Mouse (Mus musculus) CH12.LX (cell line): ENCODE measurements at regions not wholly inside any gene's neighbourhood (a gene's known extent, or its start where the extent isn't known, plus 50 kb on each side); places are given as distances from the start of the nearest gene placed in this dataset.

Experiments used
- CHD2 ChIP-seq: IDR thresholded peaks from 2 replicates; pipeline ENCODE4 v1.6.1; 2011; ENCODE audit warnings: low read length, improper control_type of control experiment
- CTCF ChIP-seq, 2 experiments: IDR thresholded peaks in 1 of 2; conservative IDR thresholded peaks in 1 of 2; 2 replicates each; pipeline ENCODE4 v1.5.1; 2011 to 2012; ENCODE audit warnings: low read depth in 2 of 2, low read length in 2 of 2, improper control_type of control experiment in 1 of 2, inconsistent platforms in 1 of 2, mild to moderate bottlenecking in 1 of 2, moderate library complexity in 1 of 2
- E2F4 ChIP-seq: IDR thresholded peaks from 2 replicates; pipeline ENCODE4 v1.6.1; 2011; ENCODE audit warnings: low read depth, low read length, improper control_type of control experiment; ENCODE audit not compliant: insufficient replicate concordance
- HCFC1 ChIP-seq: IDR thresholded peaks from 2 replicates; pipeline ENCODE4 v1.6.1; 2012; ENCODE audit warnings: low read depth, mild to moderate bottlenecking, inconsistent platforms, low read length, improper control_type of control experiment
- KAT2A ChIP-seq: IDR thresholded peaks from 2 replicates; pipeline ENCODE4 v1.6.1; 2012; ENCODE audit warnings: low read length, improper control_type of control experiment, inconsistent platforms; ENCODE audit not compliant: insufficient replicate concordance
- MAX ChIP-seq: IDR thresholded peaks from 2 replicates; pipeline ENCODE4 v1.6.1; 2011; ENCODE audit warnings: low read length, improper control_type of control experiment
- MAZ ChIP-seq: IDR thresholded peaks from 2 replicates; pipeline ENCODE4 v1.6.1; 2012; ENCODE audit warnings: low read depth, mild to moderate bottlenecking, inconsistent platforms, low read length, improper control_type of control experiment, moderate library complexity
- POLR2A ChIP-seq: IDR thresholded peaks from 2 replicates; pipeline ENCODE4 v1.6.1; 2011; ENCODE audit warnings: low read depth, mild to moderate bottlenecking, improper control_type of control experiment, low read length
- POLR2AphosphoS2 ChIP-seq: IDR thresholded peaks from 2 replicates; pipeline ENCODE4 v1.6.1; 2011; ENCODE audit warnings: low read depth, low read length, improper control_type of control experiment
- TBP ChIP-seq: conservative IDR thresholded peaks from 2 replicates; pipeline ENCODE4 v1.6.1; 2011; ENCODE audit warnings: low read depth, low read length, improper control_type of control experiment
- TCF12 ChIP-seq: IDR thresholded peaks from 2 replicates; pipeline ENCODE4 v1.6.1; 2014; ENCODE audit warnings: low read depth, mild to moderate bottlenecking, inconsistent platforms, low read length, improper control_type of control experiment
- UBTF ChIP-seq: IDR thresholded peaks from 2 replicates; pipeline ENCODE4 v1.6.1; 2012; ENCODE audit warnings: low read depth, mild to moderate bottlenecking, inconsistent platforms, low read length, improper control_type of control experiment, moderate library complexity
- ZKSCAN1 ChIP-seq: IDR thresholded peaks from 2 replicates; pipeline ENCODE4 v1.6.1; 2012; ENCODE audit warnings: low read depth, inconsistent platforms, low read length, improper control_type of control experiment, borderline replicate concordance
- ZNF384 ChIP-seq: IDR thresholded peaks from 2 replicates; pipeline ENCODE4 v1.6.1; 2012; ENCODE audit warnings: low read depth, low read length, improper control_type of control experiment, inconsistent platforms

DNA sequence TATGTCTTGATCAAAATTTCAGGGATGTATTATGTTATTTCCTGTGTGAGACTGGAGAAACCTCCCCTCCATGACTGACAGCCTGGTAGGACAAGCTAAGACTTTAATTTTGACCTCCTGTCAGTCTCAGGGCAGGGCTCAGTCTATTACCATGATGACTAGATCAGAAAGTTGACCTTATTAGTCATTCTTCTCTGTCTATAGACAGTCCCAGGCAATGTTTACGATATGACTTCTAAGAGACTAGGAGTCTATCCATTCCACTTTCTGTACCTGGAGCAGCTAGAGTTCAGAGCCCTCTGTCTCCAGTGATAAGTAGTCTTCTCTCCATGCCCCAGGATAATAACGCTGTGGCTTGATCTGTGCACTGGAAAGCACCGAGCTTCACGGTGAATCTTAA, 107.0 kb upstream of the Bcl6 start:
- TF ChIP-seq CTCF (conservative IDR thresholded peaks at IDR 0.05 in 1 of 2, IDR thresholded peaks at IDR 0.05 in 1 of 2; ENCODE audit: low read depth in 2 of 2, low read length in 2 of 2), result no peak
- no peak for TF ChIP-seq POLR2AphosphoS2
- no peak for TF ChIP-seq POLR2A
- TF ChIP-seq TBP, result no peak
- TF ChIP-seq E2F4, result no peak
- TF ChIP-seq KAT2A, result no peak
- no peak for TF ChIP-seq UBTF
- no peak for TF ChIP-seq CHD2
- TF ChIP-seq ZKSCAN1, result no peak
- TF ChIP-seq MAZ, result no peak
- TF ChIP-seq ZNF384, result no peak
- no peak for TF ChIP-seq TCF12
- TF ChIP-seq MAX, result no peak
- no peak for TF ChIP-seq HCFC1
